Mouse (Mus musculus) cortical plate, adult 2 months (tissue): ENCODE measurements around the gene Tmem143.

ENCODE experiments used
- CTCF ChIP-seq: fragments of 200-500 bp; IDR thresholded peaks from 2 replicates; pipeline ENCODE4 v1.5.1; 2011; ENCODE audit warnings: mild to moderate bottlenecking, control low read depth, low read length; ENCODE audit not compliant: insufficient read depth; ENCODE audit errors: extremely low read depth
- POLR2A ChIP-seq: fragments of 200-500 bp; IDR thresholded peaks from 2 replicates; pipeline ENCODE4 v1.6.1; 2011; ENCODE audit warnings: mild to moderate bottlenecking, low read length, control low read depth; ENCODE audit not compliant: insufficient read depth; ENCODE audit errors: extremely low read depth

DNA sequence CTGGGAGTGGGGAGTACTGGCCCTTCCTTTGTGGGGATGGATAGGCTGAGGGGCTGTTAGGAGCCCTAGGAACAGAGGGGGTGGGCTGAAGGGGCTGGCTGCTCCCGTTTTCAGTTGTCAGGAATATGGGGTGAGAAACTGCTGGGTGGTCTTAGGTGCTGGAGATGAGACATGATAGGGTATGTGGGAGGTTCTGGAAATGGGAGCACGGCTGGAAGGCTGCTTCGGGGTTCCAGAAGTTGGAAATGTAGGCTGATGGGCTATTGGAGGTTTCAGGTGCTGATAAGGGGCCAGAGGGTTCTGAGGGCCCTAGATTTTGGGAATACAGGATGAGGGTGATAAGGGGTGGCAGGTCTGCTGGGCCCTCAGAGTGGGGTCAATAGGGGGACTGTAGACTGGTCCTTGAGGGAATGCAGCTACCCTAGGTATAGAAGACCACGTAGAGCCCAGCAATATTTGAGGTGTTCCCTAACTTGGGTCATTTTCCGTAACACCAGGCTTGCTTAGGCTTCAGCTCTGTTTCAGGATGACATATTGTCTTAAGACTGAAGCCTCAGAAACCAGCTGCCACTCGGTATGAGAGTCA lies 717 bp upstream of the Tmem143 start:
- TF ChIP-seq POLR2A: no peak
- TF ChIP-seq CTCF: no peak
